Mouse (Mus musculus): ENCODE data around the gene Ptch2. TPM values are rescaled to one million over a fixed set of nuclear protein-coding genes. Genes with fewer than 3 reads are reported as not detected.
A peak's percentile ranks its signal among the peaks of the same experiment; 100 is the strongest.

Ptch2 gene
- polyA plus RNA-seq, 1 experiment from 2014 or later: 6.0 TPM

GRCm38 (mm10) chr4:117148047-117148713, 52.3 kb downstream of the Ptch2 start:
- Histone ChIP-seq H3K27me3 (replicated peaks) (no peaks in the 10 kb centered on the region), H3K36me3 (peaks cover 43% of the 10 kb centered on the region), H3K9ac (no peak overlapping the region), H3K4me1 (no peaks in the 10 kb centered on the region), H3K27ac (no peak overlapping the region), H3K4me2 (replicated peaks) (no peak overlapping the region), H3K4me3 (no peak overlapping the region), H3K9me3 (no peaks in the 10 kb centered on the region)
- WGBS: 84% methylated on average over 18 of the region's 18 CpGs
- ATAC-seq (ENCODE audit: low FRiP score, low read depth): no peak

- ATAC-seq (ENCODE audit: low FRiP score, low read depth): no peak
- no peak overlapping the region for H3K9ac ChIP-seq
- H3K9me3 ChIP-seq: no peaks in the 10 kb centered on the region
- WGBS: 78% methylated on average over 24 of the region's 24 CpGs
- H3K36me3 ChIP-seq: peaks cover 49% of the 10 kb centered on the region
- H3K4me1 ChIP-seq: peaks cover 4% of the 10 kb centered on the region; the same call in 1 of the 2 replicates
- H3K27me3 ChIP-seq (replicated peaks): no peaks in the 10 kb centered on the region
- no peak overlapping the region for H3K27ac ChIP-seq
- no peak overlapping the region for H3K4me2 ChIP-seq (replicated peaks)
- H3K4me3 ChIP-seq: no peak overlapping the region
Measured at GRCm38 (mm10) chr4:117148815-117149214, 52.9 kb downstream of the Ptch2 start.

- Histone ChIP-seq H3K27me3 (replicated peaks) (no peaks in the 10 kb centered on the region), H3K27ac (no peak overlapping the region), H3K9ac (no peak overlapping the region), H3K4me2 (replicated peaks) (no peak overlapping the region), H3K4me1 (peaks cover 11% of the 10 kb centered on the region; the same call in 1 of the 2 replicates), H3K36me3 (peaks cover 56% of the 10 kb centered on the region), H3K4me3 (no peak overlapping the region), H3K9me3 (no peaks in the 10 kb centered on the region)
- WGBS: 78% methylated on average over 6 of the region's 6 CpGs
- ATAC-seq (ENCODE audit: low FRiP score, low read depth): no peak
Measured at GRCm38 (mm10) chr4:117149291-117150211, 53.7 kb downstream of the Ptch2 start.

- no peak overlapping the region for H3K4me3 ChIP-seq
- no peaks in the 10 kb centered on the region for H3K27me3 ChIP-seq (replicated peaks)
- no peak for ATAC-seq (ENCODE audit: low FRiP score, low read depth)
- peaks cover 56% of the 10 kb centered on the region for H3K36me3 ChIP-seq
- no peaks in the 10 kb centered on the region for H3K9me3 ChIP-seq
- no peak overlapping the region for H3K9ac ChIP-seq
- H3K4me2 ChIP-seq (replicated peaks): no peak overlapping the region
- H3K27ac ChIP-seq: no peak overlapping the region
- 91% methylated on average over 6 of the region's 6 CpGs for WGBS
- peaks cover 18% of the 10 kb centered on the region for H3K4me1 ChIP-seq
Measured at GRCm38 (mm10) chr4:117150212-117150733, 54.4 kb downstream of the Ptch2 start.

- Histone ChIP-seq H3K4me2 (replicated peaks) (no peak overlapping the region), H3K9me3 (no peaks in the 10 kb centered on the region), H3K27ac (no peak overlapping the region), H3K36me3 (peaks cover 56% of the 10 kb centered on the region), H3K4me1 (peaks cover 19% of the 10 kb centered on the region), H3K27me3 (replicated peaks) (no peaks in the 10 kb centered on the region), H3K4me3 (no peak overlapping the region), H3K9ac (no peak overlapping the region)
- no peak for ATAC-seq (ENCODE audit: low FRiP score, low read depth)
- 92% methylated on average over 1 of the region's 1 CpGs for WGBS
Measured at GRCm38 (mm10) chr4:117151416-117151815, 55.5 kb downstream of the Ptch2 start.

GRCm38 (mm10) chr4:117152714-117153113, 56.8 kb downstream of the Ptch2 start:
- WGBS: 90% methylated on average over 5 of the region's 5 CpGs
- Histone ChIP-seq H3K27me3 (replicated peaks) (no peaks in the 10 kb centered on the region), H3K4me2 (replicated peaks) (no peak overlapping the region), H3K9ac (no peak overlapping the region), H3K4me3 (no peak overlapping the region), H3K4me1 (peaks cover 19% of the 10 kb centered on the region), H3K27ac (no peak overlapping the region), H3K36me3 (peaks cover 56% of the 10 kb centered on the region), H3K9me3 (no peaks in the 10 kb centered on the region)
- ATAC-seq (ENCODE audit: low FRiP score, low read depth): no peak

- peak overlapping the region; percentile 97 for H3K4me2 ChIP-seq (replicated peaks)
- peak overlapping the region; percentile 98 for H3K9ac ChIP-seq
- peak overlapping the region; percentile 98 for H3K4me3 ChIP-seq
- no peaks in the 10 kb centered on the region for H3K27me3 ChIP-seq (replicated peaks)
- H3K27ac ChIP-seq: peak overlapping the region; percentile 86
- peaks cover 50% of the 10 kb centered on the region for H3K36me3 ChIP-seq
- WGBS: 1% methylated on average over 44 of the region's 44 CpGs
- H3K4me1 ChIP-seq: peaks cover 19% of the 10 kb centered on the region
- peak; percentile 46 for ATAC-seq (ENCODE audit: low FRiP score, low read depth)
- no peaks in the 10 kb centered on the region for H3K9me3 ChIP-seq
Measured at GRCm38 (mm10) chr4:117155020-117155791, 59.3 kb downstream of the Ptch2 start.

GRCm38 (mm10) chr4:117155792-117156355, 60.0 kb downstream of the Ptch2 start, which contains the start of gene Rps8:
Gene Rps8 (minus strand): TSS chr4:117156243.
- H3K27ac ChIP-seq: peak within 1 kb of the TSS; percentile 86
- H3K4me1 ChIP-seq: peaks cover 19% of the 10 kb centered on the region
- peaks cover 46% of the 10 kb centered on the region for H3K36me3 ChIP-seq
- peak within 1 kb of the TSS; percentile 98 for H3K9ac ChIP-seq
- no peaks in the 10 kb centered on the region for H3K27me3 ChIP-seq (replicated peaks)
- H3K4me2 ChIP-seq (replicated peaks): peak within 1 kb of the TSS; percentile 97
- no peaks in the 10 kb centered on the region for H3K9me3 ChIP-seq
- H3K4me3 ChIP-seq: peak within 1 kb of the TSS; percentile 98
- ATAC-seq (ENCODE audit: low FRiP score, low read depth): peak; percentile 89
- WGBS: under 1% methylated on average over 52 of the region's 52 CpGs

- Histone ChIP-seq H3K4me1 (peaks cover 19% of the 10 kb centered on the region), H3K9me3 (no peaks in the 10 kb centered on the region), H3K9ac (no peak overlapping the region; the same call in 1 of the 2 replicates), H3K27ac (no peak overlapping the region), H3K27me3 (replicated peaks) (no peaks in the 10 kb centered on the region), H3K4me2 (replicated peaks) (peak overlapping the region; percentile 97), H3K4me3 (peak overlapping the region; percentile 98), H3K36me3 (peaks cover 44% of the 10 kb centered on the region)
- 27% methylated on average over 6 of the region's 6 CpGs for WGBS
- 0 out of 2 replicates have a peak, but pooled peaks have one; percentile 2 for ATAC-seq (ENCODE audit: low FRiP score, low read depth)
Measured at GRCm38 (mm10) chr4:117156372-117156771, 60.5 kb downstream of the Ptch2 start.

GRCm38 (mm10) chr4:117159666-117160065, 63.8 kb downstream of the Ptch2 start:
- H3K27me3 ChIP-seq (replicated peaks): no peaks in the 10 kb centered on the region
- no peak overlapping the region for H3K4me2 ChIP-seq (replicated peaks)
- 84% methylated on average over 10 of the region's 10 CpGs for WGBS
- H3K9me3 ChIP-seq: no peaks in the 10 kb centered on the region
- peaks cover 7% of the 10 kb centered on the region; the same call in 1 of the 2 replicates for H3K4me1 ChIP-seq
- ATAC-seq (ENCODE audit: low FRiP score, low read depth): no peak
- H3K36me3 ChIP-seq: peaks cover 44% of the 10 kb centered on the region
- H3K9ac ChIP-seq: no peak overlapping the region
- no peak overlapping the region for H3K4me3 ChIP-seq
- no peak overlapping the region for H3K27ac ChIP-seq

- WGBS: 61% methylated on average over 4 of the region's 4 CpGs
- Histone ChIP-seq H3K4me2 (replicated peaks) (no peak overlapping the region), H3K4me3 (no peak overlapping the region), H3K27ac (no peak overlapping the region), H3K9ac (no peak overlapping the region), H3K36me3 (peaks cover 59% of the 10 kb centered on the region), H3K27me3 (replicated peaks) (no peaks in the 10 kb centered on the region), H3K4me1 (no peaks in the 10 kb centered on the region), H3K9me3 (no peaks in the 10 kb centered on the region)
- no peak for ATAC-seq (ENCODE audit: low FRiP score, low read depth)
Measured at GRCm38 (mm10) chr4:117161183-117161582, 65.3 kb downstream of the Ptch2 start.

Measured in neural tube, embryonic 12.5 days (tissue).